Mouse (Mus musculus) olfactory bulb, adult 2 months (tissue): Measurements from ENCODE around the gene Vapb.

Source experiments
- CTCF ChIP-seq: fragments of 200-500 bp; IDR thresholded peaks from 2 replicates; pipeline ENCODE4 v1.5.1; 2012; ENCODE audit warnings: low read depth, mild to moderate bottlenecking, low read length, moderate library complexity; ENCODE audit not compliant: insufficient read depth
- POLR2A ChIP-seq: fragments of 200-500 bp; IDR thresholded peaks from 2 replicates; pipeline ENCODE4 v1.6.1; 2012; ENCODE audit warnings: mild to moderate bottlenecking, low read depth, low read length, moderate library complexity; ENCODE audit not compliant: insufficient read depth

GRCm38 (mm10) chr2:173738232-173738631, 921 bp downstream of the Vapb start:
- TF ChIP-seq CTCF (no peak), POLR2A (no peak)
